Mouse (Mus musculus): ENCODE data around the gene Gm17655. TPM values are rescaled to one million over a fixed set of nuclear protein-coding genes. Genes with fewer than 3 reads are reported as not detected.
"Not testable (repeated sequence)": the region's sequence is repeated elsewhere in the genome, so short reads cannot be mapped to it uniquely, and the experiment has no call there.

Gm17655 gene
- polyA plus RNA-seq, 1 experiment from 2014 or later: 1.9 TPM

- Histone ChIP-seq H3K27ac (ENCODE audit: poor library complexity, severe bottlenecking) (no peak overlapping the region), H3K36me3 (peaks cover 7% of the 10 kb centered on the region), H3K4me2 (no peak overlapping the region), H3K4me3 (no peak overlapping the region), H3K27me3 (replicated peaks) (no peaks in the 10 kb centered on the region), H3K4me1 (replicated peaks) (no peaks in the 10 kb centered on the region), H3K9me3 (replicated peaks) (no peaks in the 10 kb centered on the region; the same call in 1 of the 2 replicates), H3K9ac (no peak overlapping the region)
- ATAC-seq (ENCODE audit: insufficient number of reproducible peaks, low FRiP score): no peak
- WGBS: 79% methylated on average over 4 of the region's 4 CpGs
Observed at GRCm38 (mm10) chr5:110082961-110083360, 10.6 kb upstream of the Gm17655 start.

GRCm38 (mm10) chr5:110057637-110058408 lies 14.5 kb downstream of the Gm17655 start:
- peaks cover 3% of the 10 kb centered on the region; the same call in 1 of the 2 replicates for H3K9me3 ChIP-seq (replicated peaks)
- H3K27me3 ChIP-seq (replicated peaks): no peaks in the 10 kb centered on the region
- ATAC-seq (ENCODE audit: insufficient number of reproducible peaks, low FRiP score): peak; percentile 99
- H3K4me2 ChIP-seq: peak overlapping the region; percentile 74
- H3K36me3 ChIP-seq: no peaks in the 10 kb centered on the region
- H3K4me1 ChIP-seq (replicated peaks): no peaks in the 10 kb centered on the region
- H3K4me3 ChIP-seq: peak overlapping the region; percentile 89
- 2% methylated on average over 19 of the region's 19 CpGs for WGBS
- H3K9ac ChIP-seq: peak overlapping the region; percentile 86
- no peak overlapping the region for H3K27ac ChIP-seq (ENCODE audit: poor library complexity, severe bottlenecking)

- peak overlapping the region; percentile 60 for H3K4me2 ChIP-seq
- H3K9me3 ChIP-seq (replicated peaks); H3K4me1 ChIP-seq (replicated peaks); H3K36me3 ChIP-seq; H3K27me3 ChIP-seq (replicated peaks): not testable (repeated sequence)
- H3K9ac ChIP-seq: 0 out of 2 replicates have a peak overlapping the region, but pooled peaks have one; percentile 5
- H3K27ac ChIP-seq (ENCODE audit: poor library complexity, severe bottlenecking): peak overlapping the region; percentile 42; the same call in 1 of the 2 replicates
- peak; percentile 57; the same call in 1 of the 2 replicates for ATAC-seq (ENCODE audit: insufficient number of reproducible peaks, low FRiP score)
- peak overlapping the region; percentile 29 for H3K4me3 ChIP-seq
- 36% methylated on average over 8 of the region's 8 CpGs for WGBS
Observed at GRCm38 (mm10) chr5:110023694-110024427, 48.5 kb downstream of the Gm17655 start.

DNA sequence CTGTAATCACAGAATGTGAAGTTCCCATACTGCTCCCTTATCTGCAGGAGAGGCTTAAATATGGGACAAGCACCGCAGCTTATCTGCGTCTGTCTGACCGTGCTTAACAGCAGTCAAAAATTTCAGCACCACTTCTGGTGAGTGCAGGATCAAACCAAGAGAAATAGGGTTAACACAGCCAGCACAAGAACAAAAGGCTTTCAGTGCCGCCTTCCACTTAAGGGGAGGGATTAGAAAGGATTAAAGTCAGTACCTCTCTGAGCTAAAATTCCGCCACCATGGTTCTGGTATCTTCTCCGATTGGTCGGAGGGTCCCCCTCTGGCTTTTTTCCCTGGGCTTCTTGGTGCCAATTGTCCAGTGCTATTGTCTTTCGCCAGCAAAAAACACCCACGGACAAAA lies 49.0 kb downstream of the Gm17655 start:
- peak overlapping the region; percentile 29 for H3K4me3 ChIP-seq
- peaks cover 9% of the 10 kb centered on the region; the same call in 1 of the 2 replicates for H3K9me3 ChIP-seq (replicated peaks)
- no peaks in the 10 kb centered on the region for H3K27me3 ChIP-seq (replicated peaks)
- peak overlapping the region; percentile 42; the same call in 1 of the 2 replicates for H3K27ac ChIP-seq (ENCODE audit: poor library complexity, severe bottlenecking)
- H3K36me3 ChIP-seq: no peaks in the 10 kb centered on the region
- WGBS: 29% methylated on average over 9 of the region's 9 CpGs
- no peak for ATAC-seq (ENCODE audit: insufficient number of reproducible peaks, low FRiP score)
- peak overlapping the region; percentile 5; the same call in 1 of the 2 replicates for H3K9ac ChIP-seq
- H3K4me2 ChIP-seq: peak overlapping the region; percentile 60
- no peaks in the 10 kb centered on the region for H3K4me1 ChIP-seq (replicated peaks)

GRCm38 (mm10) chr5:110015775-110016174 lies 56.5 kb downstream of the Gm17655 start:
- ATAC-seq (ENCODE audit: insufficient number of reproducible peaks, low FRiP score); H3K9ac ChIP-seq; H3K4me1 ChIP-seq (replicated peaks); H3K4me3 ChIP-seq; H3K36me3 ChIP-seq; H3K27ac ChIP-seq (ENCODE audit: poor library complexity, severe bottlenecking); H3K27me3 ChIP-seq (replicated peaks); H3K4me2 ChIP-seq: not testable (repeated sequence)
- WGBS: 81% methylated on average over 10 of the region's 10 CpGs
- H3K9me3 ChIP-seq (replicated peaks): peaks cover 19% of the 10 kb centered on the region

Other genes starting within 250 kb of the Gm17655 start
- gene Gm15446, start 149.1 kb downstream of the Gm17655 start, polyA plus RNA-seq (2016; fragmentation: Nextera tagmentation; extraction: Ambion mirVana): 0.19 and 0.27 TPM in 2 replicates
- gene Zfp932, start 76.0 kb downstream of the Gm17655 start, polyA plus RNA-seq (2016; fragmentation: Nextera tagmentation; extraction: Ambion mirVana): 13.7 and 14.7 TPM in 2 replicates
- gene Gm35315, start 21.9 kb upstream of the Gm17655 start, polyA plus RNA-seq (2016; fragmentation: Nextera tagmentation; extraction: Ambion mirVana): 0.46 and 0.55 TPM in 2 replicates
- 0.63 and 0.73 TPM in 2 replicates for gene Plcxd1, start 27.5 kb upstream of the Gm17655 start, polyA plus RNA-seq (2016; fragmentation: Nextera tagmentation; extraction: Ambion mirVana)
- gene Gtpbp6, start 35.7 kb upstream of the Gm17655 start, polyA plus RNA-seq (2016; fragmentation: Nextera tagmentation; extraction: Ambion mirVana): 25.1 and 25.4 TPM in 2 replicates
- 2.3 and 2.6 TPM in 2 replicates for gene Zfp605, start 37.6 kb upstream of the Gm17655 start, polyA plus RNA-seq (2016; fragmentation: Nextera tagmentation; extraction: Ambion mirVana)
- gene Chfr, start 63.3 kb upstream of the Gm17655 start, polyA plus RNA-seq (2016; fragmentation: Nextera tagmentation; extraction: Ambion mirVana): 33.0 and 34.9 TPM in 2 replicates
- gene Golga3, start 104.2 kb upstream of the Gm17655 start, polyA plus RNA-seq (2016; fragmentation: Nextera tagmentation; extraction: Ambion mirVana): 22.9 and 25.7 TPM in 2 replicates
- 24.6 and 27.4 TPM in 2 replicates for gene Ankle2, start 158.5 kb upstream of the Gm17655 start, polyA plus RNA-seq (2016; fragmentation: Nextera tagmentation; extraction: Ambion mirVana)
- gene Pgam5, start 197.4 kb upstream of the Gm17655 start, polyA plus RNA-seq (2016; fragmentation: Nextera tagmentation; extraction: Ambion mirVana): 59.1 and 59.4 TPM in 2 replicates
- gene Pxmp2, start 213.7 kb upstream of the Gm17655 start, polyA plus RNA-seq (2016; fragmentation: Nextera tagmentation; extraction: Ambion mirVana): 14.8 and 16.6 TPM in 2 replicates
- 24.7 and 26.6 TPM in 2 replicates for gene Pole, start 213.8 kb upstream of the Gm17655 start, polyA plus RNA-seq (2016; fragmentation: Nextera tagmentation; extraction: Ambion mirVana)